Mouse (Mus musculus): ENCODE data around the gene Cdrt4.

- no peak for TF ChIP-seq CTCF (IDR thresholded peaks at IDR 0.05; ENCODE audit: control insufficient read depth, insufficient read depth, low read length)
- no peak for TF ChIP-seq POLR2A (IDR thresholded peaks at IDR 0.05; ENCODE audit: borderline replicate concordance, control insufficient read depth, low read depth, low read length)
Observed at GRCm38 (mm10) chr11:62995755-62996521, 44.9 kb downstream of the Cdrt4 start.
